Mouse (Mus musculus): ENCODE measurements at regions not wholly inside any gene's neighbourhood (a gene's known extent, or its start where the extent isn't known, plus 50 kb on each side); places are given as distances from the start of the nearest gene placed in this dataset.
A peak's percentile ranks its signal among the peaks of the same experiment; 100 is the strongest.

DNA sequence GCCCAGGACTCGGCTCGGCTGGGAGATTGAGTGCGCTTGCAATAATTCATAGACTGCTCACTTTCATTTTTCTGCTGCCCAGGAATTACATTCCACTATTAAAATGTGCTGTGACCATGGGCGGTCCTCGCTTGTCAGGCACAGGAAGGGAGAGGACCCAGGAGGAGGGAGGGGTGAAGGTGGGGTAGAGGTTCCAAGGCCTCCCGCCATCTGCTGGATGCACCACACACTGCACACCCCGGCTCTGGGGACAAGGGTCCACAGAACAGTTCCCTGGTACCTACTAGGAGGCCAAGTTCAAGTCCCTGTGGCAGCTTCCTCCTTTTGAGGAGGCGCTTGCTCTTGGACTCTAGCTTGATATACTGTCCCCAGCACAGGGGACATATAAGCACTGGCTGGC, 83.8 kb upstream of the Nkx1-1 start:
- TF ChIP-seq CTCF (IDR thresholded peaks at IDR 0.05; ENCODE audit: extremely low read depth, insufficient read depth, low read length) (no peak), POLR2A (IDR thresholded peaks at IDR 0.05; ENCODE audit: extremely low read depth, insufficient read depth, low read length) (no peak)
- H3K4me3 ChIP-seq (ENCODE audit: insufficient read depth, low read length) = no peak overlapping the region

DNA sequence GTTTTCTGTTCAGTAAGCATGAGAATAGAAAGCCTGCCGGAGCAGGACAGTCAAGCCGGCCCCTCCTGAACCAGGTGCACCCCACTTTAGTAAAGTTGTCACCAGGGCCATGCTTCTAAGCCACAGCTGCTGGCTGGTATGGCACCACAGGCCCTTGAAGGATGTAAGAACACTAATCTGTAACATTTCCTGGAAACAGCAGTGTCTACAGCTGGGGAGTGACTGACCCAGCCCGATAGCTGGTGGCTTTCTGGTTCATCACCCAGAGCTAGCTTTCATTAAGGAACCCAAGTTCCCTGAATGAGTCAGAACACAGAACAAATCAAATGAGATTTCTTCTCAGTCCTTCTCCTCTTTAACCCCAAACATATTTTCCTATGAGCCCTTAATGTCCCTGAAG, 82.4 kb upstream of the Nkx1-1 start:
- TF ChIP-seq POLR2A (IDR thresholded peaks at IDR 0.05; ENCODE audit: extremely low read depth, insufficient read depth, low read length) (no peak), CTCF (IDR thresholded peaks at IDR 0.05; ENCODE audit: extremely low read depth, insufficient read depth, low read length) (no peak)
- Histone ChIP-seq H3K4me1 (ENCODE audit: control insufficient read depth, insufficient read depth, low read length) (no peaks in the 10 kb centered on the region), H3K27ac (ENCODE audit: insufficient read depth, low read length) (no peak overlapping the region), H3K4me3 (ENCODE audit: insufficient read depth, low read length) (no peak overlapping the region)

More for the DNA sequence above, 83.8 kb upstream of the Nkx1-1 start:
- no peak overlapping the region for H3K27ac ChIP-seq (ENCODE audit: insufficient read depth, low read length)
- H3K4me1 ChIP-seq (ENCODE audit: control insufficient read depth, insufficient read depth, low read length) = no peaks in the 10 kb centered on the region

DNA sequence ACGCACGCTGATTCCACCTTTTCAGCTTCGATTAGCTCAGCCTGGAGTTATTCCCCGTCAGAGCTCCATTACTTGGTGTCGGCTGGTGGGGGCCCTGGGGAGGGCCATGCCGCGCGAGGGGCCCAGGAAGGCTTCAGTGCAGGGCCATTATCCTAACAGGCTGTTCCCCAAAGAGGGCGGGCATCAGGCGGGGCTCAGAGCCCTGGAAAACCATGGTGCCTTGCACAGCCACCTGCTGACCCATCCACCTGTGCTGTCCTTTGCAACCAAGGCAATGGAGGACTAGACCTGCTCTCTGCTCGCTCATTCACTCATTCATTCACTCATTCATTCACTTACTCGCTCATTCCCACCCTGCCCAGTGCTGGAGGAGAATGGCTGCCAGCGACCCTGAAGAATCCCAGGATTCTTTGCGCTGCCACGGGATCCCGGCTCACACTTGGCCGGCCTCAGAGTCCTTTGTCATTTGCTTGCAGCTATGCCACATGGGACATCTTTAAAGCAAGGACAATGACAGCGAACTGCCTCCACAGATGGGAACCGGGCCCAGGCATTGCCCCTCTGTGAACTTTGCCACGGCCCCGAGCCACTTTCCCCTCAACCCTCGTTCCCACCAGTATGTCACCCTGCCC, 78.6 kb upstream of the Nkx1-1 start:
- Histone ChIP-seq H3K4me1 (ENCODE audit: control insufficient read depth, insufficient read depth, low read length) (no peaks in the 10 kb centered on the region), H3K4me3 (ENCODE audit: insufficient read depth, low read length) (no peak overlapping the region)
- TF ChIP-seq POLR2A (IDR thresholded peaks at IDR 0.05; ENCODE audit: extremely low read depth, insufficient read depth, low read length) = no peak
- TF ChIP-seq CTCF (IDR thresholded peaks at IDR 0.05; ENCODE audit: extremely low read depth, insufficient read depth, low read length) = no peak

DNA sequence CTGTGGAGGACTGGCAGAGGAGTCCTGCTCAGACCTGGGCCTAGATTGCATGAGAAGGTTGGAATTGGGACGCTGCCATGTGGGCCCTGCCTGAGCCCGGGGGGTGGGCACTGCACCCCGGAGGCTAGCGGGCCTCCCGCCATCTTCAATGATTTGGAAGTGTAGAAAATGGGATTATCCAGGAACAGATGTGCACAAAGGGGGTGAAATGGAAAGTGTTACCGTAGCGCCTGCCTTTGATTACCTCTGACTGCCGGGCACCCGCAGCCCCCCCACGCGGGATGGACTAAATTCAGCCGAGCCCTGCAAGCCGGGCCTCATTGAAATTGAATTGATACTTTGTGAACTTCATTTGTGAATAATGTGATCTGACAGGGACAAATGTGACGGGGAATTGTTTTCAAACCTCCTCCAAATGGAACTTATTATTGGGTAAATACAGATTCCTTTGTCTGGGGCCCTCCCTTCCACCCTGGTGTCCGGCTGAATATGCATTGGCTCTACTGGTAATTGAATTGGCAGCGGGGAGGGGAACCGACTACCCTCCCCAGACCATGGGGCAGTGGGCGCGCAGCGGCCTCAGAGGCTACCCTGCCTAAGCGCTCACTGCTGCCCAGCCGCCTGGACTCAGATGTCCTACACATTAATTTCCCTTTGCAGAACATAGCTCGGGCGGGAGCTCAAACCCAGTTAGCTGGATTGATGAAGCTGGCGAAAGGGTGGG, 77.9 kb upstream of the Nkx1-1 start:
- H3K27ac ChIP-seq (ENCODE audit: insufficient read depth, low read length) = no peak overlapping the region
- no peaks in the 10 kb centered on the region for H3K4me1 ChIP-seq (ENCODE audit: control insufficient read depth, insufficient read depth, low read length)
- TF ChIP-seq CTCF (IDR thresholded peaks at IDR 0.05; ENCODE audit: extremely low read depth, insufficient read depth, low read length) (no peak), POLR2A (IDR thresholded peaks at IDR 0.05; ENCODE audit: extremely low read depth, insufficient read depth, low read length) (no peak)
- H3K4me3 ChIP-seq (ENCODE audit: insufficient read depth, low read length) = no peak overlapping the region

More for the DNA sequence above, 78.6 kb upstream of the Nkx1-1 start:
- H3K27ac ChIP-seq (ENCODE audit: insufficient read depth, low read length) = no peak overlapping the region

DNA sequence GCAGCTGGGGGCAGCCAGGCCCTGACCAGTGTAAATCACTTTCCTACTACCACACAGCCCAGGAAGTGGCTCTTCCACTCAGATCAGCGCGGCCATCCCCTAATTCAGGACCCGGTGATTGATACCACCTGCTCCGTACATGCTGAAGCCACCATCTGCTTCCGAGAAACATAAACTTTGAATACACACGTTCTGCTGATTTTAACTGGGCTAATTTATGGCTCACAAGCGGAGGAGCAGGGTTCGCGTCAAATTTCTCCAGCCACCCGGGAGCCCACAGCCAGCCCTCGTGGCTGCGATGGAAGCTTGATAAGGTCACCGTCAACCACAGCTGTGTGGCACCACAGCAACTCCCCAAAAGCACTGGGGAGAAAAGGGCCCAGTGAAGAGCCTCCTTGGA, 72.0 kb upstream of the Nkx1-1 start:
- H3K27ac ChIP-seq (ENCODE audit: insufficient read depth, low read length) = no peak overlapping the region
- H3K4me3 ChIP-seq (ENCODE audit: insufficient read depth, low read length) = no peak overlapping the region
- no peak for TF ChIP-seq CTCF (IDR thresholded peaks at IDR 0.05; ENCODE audit: extremely low read depth, insufficient read depth, low read length)
- no peak for TF ChIP-seq POLR2A (IDR thresholded peaks at IDR 0.05; ENCODE audit: extremely low read depth, insufficient read depth, low read length)
- no peaks in the 10 kb centered on the region for H3K4me1 ChIP-seq (ENCODE audit: control insufficient read depth, insufficient read depth, low read length)

DNA sequence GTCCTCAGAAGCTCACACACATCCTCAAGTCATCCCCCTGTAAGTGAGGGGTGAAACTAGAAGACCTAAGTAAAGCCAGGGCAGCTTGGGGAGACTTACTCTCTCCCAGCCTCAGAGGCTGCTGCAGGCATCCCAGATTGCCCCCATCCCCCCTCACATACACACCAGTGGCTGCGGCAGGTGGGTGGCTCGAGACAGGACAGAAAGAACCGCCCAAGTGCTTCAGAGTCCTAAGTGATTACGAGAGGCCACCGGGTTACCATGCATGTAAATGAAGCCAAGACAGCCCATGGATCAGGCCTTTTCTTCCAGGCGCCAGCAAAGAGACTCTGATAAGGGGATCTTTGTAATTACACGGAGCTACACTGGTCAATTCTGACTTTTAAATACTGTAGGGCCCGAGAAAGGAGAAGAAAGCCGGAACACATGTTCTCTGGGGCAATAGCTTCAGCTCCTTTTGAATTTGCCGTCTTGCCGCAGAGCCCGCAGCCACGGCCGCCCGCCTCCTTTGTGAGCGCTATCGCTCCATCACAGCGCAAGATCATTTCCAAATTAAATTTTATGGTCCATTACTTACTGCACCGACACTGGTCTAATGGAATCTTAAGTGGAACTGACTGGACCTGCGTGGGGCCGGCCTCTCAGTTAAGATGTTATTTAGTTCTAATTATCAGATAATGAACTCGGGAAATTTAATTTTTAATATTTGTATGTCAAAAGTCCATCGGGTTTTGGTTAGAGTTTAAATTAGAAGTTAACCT, 68.1 kb upstream of the Nkx1-1 start:
- no peak overlapping the region for H3K27ac ChIP-seq (ENCODE audit: insufficient read depth, low read length)
- H3K4me3 ChIP-seq (ENCODE audit: insufficient read depth, low read length) = no peak overlapping the region
- TF ChIP-seq POLR2A (IDR thresholded peaks at IDR 0.05; ENCODE audit: extremely low read depth, insufficient read depth, low read length) (no peak), CTCF (IDR thresholded peaks at IDR 0.05; ENCODE audit: extremely low read depth, insufficient read depth, low read length) (no peak)
- H3K4me1 ChIP-seq (ENCODE audit: control insufficient read depth, insufficient read depth, low read length) = no peaks in the 10 kb centered on the region

DNA sequence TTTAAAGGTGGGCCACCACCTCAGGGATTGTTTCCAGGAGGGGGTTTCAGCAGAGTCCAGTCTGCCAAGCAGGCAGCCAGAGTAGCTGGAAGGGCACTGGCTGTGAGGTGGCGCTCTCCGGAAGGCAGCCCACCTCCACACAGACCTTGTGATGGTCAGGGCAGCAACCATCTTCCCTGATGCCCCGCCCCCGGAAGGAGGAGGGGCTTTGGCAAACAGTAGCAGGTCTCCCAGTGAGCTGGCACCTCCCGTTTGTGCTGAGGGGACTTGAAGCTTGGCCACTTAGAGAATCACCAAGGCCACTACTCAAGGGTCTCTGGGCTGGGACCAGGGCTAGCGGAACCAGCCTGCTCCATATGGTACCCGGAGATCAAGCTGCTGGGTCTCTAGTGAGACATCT, 67.4 kb upstream of the Nkx1-1 start:
- Histone ChIP-seq H3K4me1 (ENCODE audit: control insufficient read depth, insufficient read depth, low read length) (no peaks in the 10 kb centered on the region), H3K4me3 (ENCODE audit: insufficient read depth, low read length) (no peak overlapping the region), H3K27ac (ENCODE audit: insufficient read depth, low read length) (no peak overlapping the region)
- no peak for TF ChIP-seq CTCF (IDR thresholded peaks at IDR 0.05; ENCODE audit: extremely low read depth, insufficient read depth, low read length)
- no peak for TF ChIP-seq POLR2A (IDR thresholded peaks at IDR 0.05; ENCODE audit: extremely low read depth, insufficient read depth, low read length)

DNA sequence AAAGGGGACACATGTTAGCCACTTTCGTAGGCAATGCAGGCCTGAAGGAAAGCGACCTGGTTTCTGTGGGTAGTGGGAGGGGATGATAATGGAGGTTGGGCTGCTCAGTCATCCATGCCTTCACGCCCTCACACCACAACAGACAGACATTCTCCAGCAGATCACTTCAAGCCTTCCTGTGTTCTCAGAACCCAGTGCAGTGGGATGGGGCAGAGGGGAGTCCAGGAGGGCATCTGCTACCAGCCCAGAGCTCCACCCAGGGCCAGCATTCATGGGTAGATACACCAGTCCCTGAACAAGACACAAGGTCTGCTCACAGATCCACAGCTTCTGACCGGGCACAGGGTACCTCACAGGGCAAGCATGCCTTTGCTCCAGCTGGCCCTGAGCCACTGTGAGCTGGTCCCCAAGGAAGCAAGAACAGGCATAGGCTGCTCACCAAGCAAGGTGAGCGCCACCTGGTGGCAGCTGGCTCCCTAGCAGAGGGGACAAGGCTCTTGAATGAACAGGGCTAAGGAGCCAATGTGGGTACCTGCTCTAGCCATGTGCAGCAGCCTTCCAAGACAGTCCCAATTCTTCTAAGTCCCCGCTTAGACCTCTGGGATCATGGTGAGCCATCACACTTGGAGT, 62.2 kb upstream of the Nkx1-1 start:
- Histone ChIP-seq H3K4me1 (ENCODE audit: control insufficient read depth, insufficient read depth, low read length) (no peaks in the 10 kb centered on the region), H3K27ac (ENCODE audit: insufficient read depth, low read length) (no peak overlapping the region), H3K4me3 (ENCODE audit: insufficient read depth, low read length) (no peak overlapping the region)
- TF ChIP-seq POLR2A (IDR thresholded peaks at IDR 0.05; ENCODE audit: extremely low read depth, insufficient read depth, low read length) (no peak), CTCF (IDR thresholded peaks at IDR 0.05; ENCODE audit: extremely low read depth, insufficient read depth, low read length) (peak; percentile 82)

DNA sequence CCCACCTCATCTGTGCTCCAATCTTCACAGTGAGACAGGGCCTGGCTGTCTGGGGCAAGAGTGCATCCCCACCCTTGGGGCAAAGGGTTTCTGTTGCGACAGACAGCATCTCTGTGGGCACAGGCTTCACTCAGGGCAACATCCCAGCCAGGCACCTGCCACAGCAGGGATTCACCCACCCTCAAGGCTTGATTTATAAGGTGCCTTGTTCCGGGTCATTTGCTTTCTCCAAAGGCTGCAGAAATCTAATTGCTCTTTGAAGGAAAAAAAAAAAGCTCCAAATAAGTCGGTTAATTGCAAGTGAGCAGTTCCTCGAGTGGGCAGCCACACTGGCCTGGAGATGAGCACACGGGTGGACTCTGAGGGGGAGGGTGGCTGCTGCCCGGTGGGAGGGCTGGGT, 61.5 kb upstream of the Nkx1-1 start:
- H3K4me3 ChIP-seq (ENCODE audit: insufficient read depth, low read length) = no peak overlapping the region
- no peak for TF ChIP-seq POLR2A (IDR thresholded peaks at IDR 0.05; ENCODE audit: extremely low read depth, insufficient read depth, low read length)
- no peak for TF ChIP-seq CTCF (IDR thresholded peaks at IDR 0.05; ENCODE audit: extremely low read depth, insufficient read depth, low read length)

More for the DNA sequence above, 61.5 kb upstream of the Nkx1-1 start:
- Histone ChIP-seq H3K27ac (ENCODE audit: insufficient read depth, low read length) (no peak overlapping the region), H3K4me1 (ENCODE audit: control insufficient read depth, insufficient read depth, low read length) (no peaks in the 10 kb centered on the region)
